In the genomic region with DNA sequence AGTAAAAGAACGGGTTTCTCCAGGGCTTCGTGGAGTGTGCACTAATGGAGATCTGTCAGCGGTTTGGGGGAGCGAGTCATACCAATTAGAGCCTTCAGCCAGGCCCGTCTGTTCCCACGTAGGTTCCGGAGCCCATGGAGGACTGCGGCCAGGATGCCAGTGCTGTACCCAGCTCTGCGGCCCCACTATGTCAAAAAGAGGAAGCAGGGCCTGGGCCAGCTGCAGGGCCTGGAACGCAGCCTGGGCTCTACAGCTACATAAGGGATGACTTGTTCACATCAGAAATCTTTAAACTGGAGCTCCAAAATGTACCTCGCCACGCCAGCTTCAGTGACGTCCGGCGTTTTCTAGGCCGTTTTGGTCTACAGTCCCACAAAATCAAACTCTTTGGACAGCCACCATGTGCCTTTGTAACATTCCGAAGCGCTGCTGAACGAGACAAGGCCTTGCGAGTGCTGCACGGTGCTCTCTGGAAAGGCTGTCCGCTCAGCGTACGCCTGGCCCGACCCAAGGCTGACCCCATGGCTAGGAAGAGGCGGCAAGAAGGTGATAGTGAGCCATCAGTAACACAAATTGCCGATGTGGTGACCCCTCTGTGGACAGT, we compare ENCODE assay signal across 9 mouse cellular contexts. TPM values are rescaled to one million over a fixed set of nuclear protein-coding genes. Genes with fewer than 3 reads are reported as not detected.
DNase-seq lines count a peak whose midpoint lies in the region; ATAC-seq lines count a peak whose summit lies in the region.
"Had no signal": no experiment of that assay in that cellular context is flagged by ENCODE, and none has a peak within 500 bp of the region (broad histone marks: within the 10 kb centered on the region; RNA-seq: fewer than 3 reads in every experiment).

No protein-coding gene starts in this region.

- peak overlapping the region; percentile 95 for H3K9ac ChIP-seq in embryonic facial prominence, embryonic 13.5 days

- DNase-seq in CD8-positive naive resting alpha-beta T cell, adult 2 months (ENCODE audit: low read depth in 2 of 2, low spot score in 2 of 2) = peak; percentile 16 to 22
- peak; percentile 38 for DNase-seq in adrenal gland, adult 8-10 months
- DNase-seq in heart, postnatal 14 days = peak; percentile 43 to 53
- DNase-seq in layer of hippocampus, postnatal 14 days (ENCODE audit: low spot score in 2 of 2) = peak; percentile 57 to 63
- peak; percentile 20 for DNase-seq in lung, postnatal 25 days (ENCODE audit: low spot score)
- peak; percentile 43 for DNase-seq in ovary, postnatal 36 days (ENCODE audit: low spot score)

- no peaks in the 10 kb centered on the region for H3K9me3 ChIP-seq in embryonic facial prominence, embryonic 13.5 days

- H3K4me3 ChIP-seq in embryonic facial prominence, embryonic 13.5 days = peak overlapping the region; percentile 95

- intact Hi-C loops in heart, postnatal 14 days (cut with DNase I) = loop anchor here (2.0 kb wide), 1 partner anchor 37 kb away; no protein-coding TSS in a partner anchor

- WGBS in embryonic facial prominence, embryonic 13.5 days = 6% methylated on average over 27 of the region's 27 CpGs

- peaks cover 39% of the 10 kb centered on the region for H3K4me1 ChIP-seq in embryonic facial prominence, embryonic 13.5 days

- peaks cover 65% of the 10 kb centered on the region for H3K36me3 ChIP-seq in embryonic facial prominence, embryonic 13.5 days

- peak; percentile 29 for ATAC-seq in embryonic facial prominence, embryonic 13.5 days (ENCODE audit: insufficient number of reproducible peaks, insufficient read depth, low FRiP score, low TSS enrichment, low read depth)
- ATAC-seq in activated CD4-positive, CD25-positive, alpha-beta regulatory T cell, adult 4 months = no peak

- H3K27me3 ChIP-seq in embryonic facial prominence, embryonic 13.5 days = no peaks in the 10 kb centered on the region

- peak overlapping the region; percentile 96 for H3K4me2 ChIP-seq in embryonic facial prominence, embryonic 13.5 days

- H3K27ac ChIP-seq in embryonic facial prominence, embryonic 13.5 days = peak overlapping the region; percentile 94

RNA-seq across cellular contexts. Expression of gene Ranbp1, which starts 0.9 kb away (rescaled TPM):
- total RNA-seq in adrenal gland, adult 8-10 months (2022) = 100 to 1,000 TPM in 3 of 4 experiments, 10 to 100 TPM in 1; 98.7 to 146 (median 114) TPM
- 608 and 686 TPM in 2 replicates for polyA plus RNA-seq in embryonic facial prominence, embryonic 13.5 days (2015; fragmentation: Nextera tagmentation; extraction: Ambion mirVana)
- total RNA-seq in heart, postnatal 14 days (2021) = 10 to 100 TPM; 43.6 to 52.4 TPM
- 100 to 1,000 TPM in 1 of 2 experiments, 10 to 100 TPM in 1; 98.3 to 104 TPM for total RNA-seq in layer of hippocampus, postnatal 14 days (2021)
- 100 to 1,000 TPM; 186 to 213 TPM for polyA plus RNA-seq in activated CD4-positive, CD25-positive, alpha-beta regulatory T cell, adult 4 months (2017; shearing (Covaris generic))

RNA-seq across cellular contexts. Expression of gene Trmt2a, which starts 1.0 kb away (rescaled TPM):
- total RNA-seq in adrenal gland, adult 8-10 months (2022) = 10 to 100 TPM; 49.8 to 66.4 (median 59.1) TPM
- polyA plus RNA-seq in embryonic facial prominence, embryonic 13.5 days (2015; fragmentation: Nextera tagmentation; extraction: Ambion mirVana) = 110 and 112 TPM in 2 replicates
- 10 to 100 TPM; 21.8 to 24.9 TPM for total RNA-seq in heart, postnatal 14 days (2021)
- total RNA-seq in layer of hippocampus, postnatal 14 days (2021) = 10 to 100 TPM; 44.6 to 61.7 TPM
- 10 to 100 TPM; 27.7 to 46.5 TPM for polyA plus RNA-seq in activated CD4-positive, CD25-positive, alpha-beta regulatory T cell, adult 4 months (2017; shearing (Covaris generic))

RNA-seq across cellular contexts. Expression of gene Gm49776, which starts 8.7 kb away (rescaled TPM):
- total RNA-seq in adrenal gland, adult 8-10 months (2022) = not detected
- 0.59 and 3.0 TPM in 2 replicates for polyA plus RNA-seq in embryonic facial prominence, embryonic 13.5 days (2015; fragmentation: Nextera tagmentation; extraction: Ambion mirVana)
- not detected for total RNA-seq in heart, postnatal 14 days (2021)
- total RNA-seq in layer of hippocampus, postnatal 14 days (2021) = not detected
- polyA plus RNA-seq in activated CD4-positive, CD25-positive, alpha-beta regulatory T cell, adult 4 months (2017; shearing (Covaris generic)) = not detected
- total RNA-seq: heart, postnatal 36 days had no signal

RNA-seq across cellular contexts. Expression of gene Zdhhc8, which starts 14.5 kb away (rescaled TPM):
- 10 to 100 TPM; 20.5 to 33.0 (median 27.2) TPM for total RNA-seq in adrenal gland, adult 8-10 months (2022)
- 13.9 and 18.1 TPM in 2 replicates for polyA plus RNA-seq in embryonic facial prominence, embryonic 13.5 days (2015; fragmentation: Nextera tagmentation; extraction: Ambion mirVana)
- 10 to 100 TPM; 26.4 to 29.6 TPM for total RNA-seq in heart, postnatal 14 days (2021)
- total RNA-seq in layer of hippocampus, postnatal 14 days (2021) = 10 to 100 TPM; 84.1 to 84.6 TPM
- polyA plus RNA-seq in activated CD4-positive, CD25-positive, alpha-beta regulatory T cell, adult 4 months (2017; shearing (Covaris generic)) = 1 to 10 TPM; 1.7 to 2.7 TPM

RNA-seq across cellular contexts. Expression of gene Ccdc188, which starts 31.8 kb away (rescaled TPM):
- total RNA-seq in adrenal gland, adult 8-10 months (2022) = not detected
- not detected in 2 replicates for polyA plus RNA-seq in embryonic facial prominence, embryonic 13.5 days (2015; fragmentation: Nextera tagmentation; extraction: Ambion mirVana)
- total RNA-seq in heart, postnatal 14 days (2021) = not detected
- not detected for total RNA-seq in layer of hippocampus, postnatal 14 days (2021)
- not detected for polyA plus RNA-seq in activated CD4-positive, CD25-positive, alpha-beta regulatory T cell, adult 4 months (2017; shearing (Covaris generic))
- total RNA-seq: heart, postnatal 36 days had no signal
